ENCODE assay signal across 8 mouse cellular contexts in genomic region chr10:128910066-128910841, GRCm38 (mm10). TPM values are rescaled to one million over a fixed set of nuclear protein-coding genes. Genes with fewer than 3 reads are reported as not detected.
A peak's percentile ranks its signal among the peaks of the same experiment; 100 is the strongest.
DNase-seq lines count a peak whose midpoint lies in the region; ATAC-seq and TF ChIP-seq lines count a peak whose summit lies in the region.

No protein-coding gene starts in this region.

- TF ChIP-seq CTCF in intestine, postnatal 0 days (IDR thresholded peaks at IDR 0.05; ENCODE audit: low read depth), result no peak

- H3K9me3 ChIP-seq in intestine, postnatal 0 days (ENCODE audit: control insufficient read depth), result no peaks in the 10 kb centered on the region
- no peaks in the 10 kb centered on the region for H3K9me3 ChIP-seq in liver, embryonic 16.5 days (replicated peaks; ENCODE audit: control insufficient read depth, low read length)
- no peaks in the 10 kb centered on the region for H3K9me3 ChIP-seq in neural tube, embryonic 12.5 days

- DNase-seq in heart, adult 18-20 months, result peak; percentile 63 to 74
- no peak for DNase-seq in heart, adult 8-10 months (ENCODE audit: low spot score)
- peak; percentile 58 to 74 for DNase-seq in adrenal gland, postnatal 36 days
- peak; percentile 66 for DNase-seq in gastrocnemius, postnatal 10 days
- DNase-seq in T-cell, adult 2 months (ENCODE audit: low spot score), result no peak

- WGBS in intestine, postnatal 0 days, result under 1% methylated on average over 59 of the region's 66 CpGs
- WGBS in liver, embryonic 16.5 days (ENCODE audit: insufficient replicate concordance), result 3% methylated on average over 65 of the region's 66 CpGs
- WGBS in neural tube, embryonic 12.5 days, result 3% methylated on average over 65 of the region's 66 CpGs

- H3K9ac ChIP-seq in intestine, postnatal 0 days (ENCODE audit: low read depth, low read length), result peak overlapping the region; percentile 93
- H3K9ac ChIP-seq in liver, embryonic 16.5 days (ENCODE audit: low read depth, low read length), result peak overlapping the region; percentile 69
- H3K9ac ChIP-seq in neural tube, embryonic 12.5 days, result peak overlapping the region; percentile 86

- peak overlapping the region; percentile 87 for H3K4me3 ChIP-seq in intestine, postnatal 0 days (ENCODE audit: low read depth, low read length)
- peak overlapping the region; percentile 65 for H3K4me3 ChIP-seq in liver, embryonic 16.5 days (ENCODE audit: low read depth, low read length)
- peak overlapping the region; percentile 74 for H3K4me3 ChIP-seq in neural tube, embryonic 12.5 days

- no peaks in the 10 kb centered on the region for H3K27me3 ChIP-seq in intestine, postnatal 0 days (replicated peaks; ENCODE audit: control insufficient read depth, insufficient read depth, low read length)
- H3K27me3 ChIP-seq in liver, embryonic 16.5 days (ENCODE audit: control insufficient read depth, insufficient read depth, low read depth, low read length), result peaks cover 37% of the 10 kb centered on the region
- no peaks in the 10 kb centered on the region for H3K27me3 ChIP-seq in neural tube, embryonic 12.5 days (replicated peaks)

- peak overlapping the region; percentile 98 for H3K27ac ChIP-seq in intestine, postnatal 0 days (ENCODE audit: low read depth, low read length)
- H3K27ac ChIP-seq in liver, embryonic 16.5 days (ENCODE audit: low read length), result peak overlapping the region; percentile 14
- H3K27ac ChIP-seq in neural tube, embryonic 12.5 days, result no peak overlapping the region

- ATAC-seq in intestine, postnatal 0 days, result peak; percentile 31; the same call in 1 of the 2 replicates
- ATAC-seq in liver, embryonic 16.5 days (ENCODE audit: low read depth), result peak; percentile 12; the same call in 1 of the 2 replicates
- ATAC-seq in neural tube, embryonic 12.5 days (ENCODE audit: low FRiP score, low read depth), result peak; percentile 10

- H3K4me1 ChIP-seq in intestine, postnatal 0 days (replicated peaks; ENCODE audit: control insufficient read depth, insufficient read depth, low read length), result no peaks in the 10 kb centered on the region
- H3K4me1 ChIP-seq in liver, embryonic 16.5 days (ENCODE audit: control insufficient read depth, low read depth, low read length), result no peaks in the 10 kb centered on the region; the same call in 1 of the 2 replicates
- peaks cover 16% of the 10 kb centered on the region; the same call in 1 of the 2 replicates for H3K4me1 ChIP-seq in neural tube, embryonic 12.5 days

- peak overlapping the region; percentile 85 for H3K4me2 ChIP-seq in intestine, postnatal 0 days (replicated peaks; ENCODE audit: low read depth)
- H3K4me2 ChIP-seq in liver, embryonic 16.5 days (ENCODE audit: low read depth, low read length), result peak overlapping the region; percentile 72
- H3K4me2 ChIP-seq in neural tube, embryonic 12.5 days (replicated peaks), result peak overlapping the region; percentile 87

- H3K36me3 ChIP-seq in intestine, postnatal 0 days (ENCODE audit: control insufficient read depth, insufficient read depth), result peaks cover 31% of the 10 kb centered on the region
- no peaks in the 10 kb centered on the region for H3K36me3 ChIP-seq in liver, embryonic 16.5 days (ENCODE audit: control insufficient read depth, insufficient read depth)
- no peaks in the 10 kb centered on the region for H3K36me3 ChIP-seq in neural tube, embryonic 12.5 days

RNA-seq across cellular contexts. Expression of gene Cd63, which starts 9.5 kb away (rescaled TPM):
- total RNA-seq in heart, adult 18-20 months (2021), result 100 to 1,000 TPM; 144 to 158 TPM
- 100 to 1,000 TPM; 121 to 171 (median 135) TPM for total RNA-seq in heart, adult 8-10 months (2022)
- 100 to 1,000 TPM; 285 to 398 TPM for total RNA-seq in adrenal gland, postnatal 36 days (2021)
- 100 to 1,000 TPM; 198 to 258 TPM for total RNA-seq in gastrocnemius, postnatal 10 days (2021)
- polyA plus RNA-seq in intestine, postnatal 0 days (2015; fragmentation: Nextera tagmentation; extraction: Ambion mirVana), result 939 and 945 TPM in 2 replicates
- polyA plus RNA-seq in liver, embryonic 16.5 days (2015; fragmentation: Nextera tagmentation; extraction: Ambion mirVana), result 97.4 and 109 TPM in 2 replicates
- 199 and 208 TPM in 2 replicates for polyA plus RNA-seq in neural tube, embryonic 12.5 days (2016; fragmentation: Nextera tagmentation; extraction: Ambion mirVana)

RNA-seq across cellular contexts. Expression of gene Rdh5, which starts 12.4 kb away (rescaled TPM):
- 1 to 10 TPM; 4.3 to 4.7 TPM for total RNA-seq in heart, adult 18-20 months (2021)
- 1 to 10 TPM; 3.8 to 6.2 (median 5.2) TPM for total RNA-seq in heart, adult 8-10 months (2022)
- total RNA-seq in adrenal gland, postnatal 36 days (2021), result 10 to 100 TPM; 12.0 to 14.0 TPM
- total RNA-seq in gastrocnemius, postnatal 10 days (2021), result 10 to 100 TPM in 1 of 2 experiments, 1 to 10 TPM in 1; 8.2 to 12.5 TPM
- 12.4 and 13.0 TPM in 2 replicates for polyA plus RNA-seq in intestine, postnatal 0 days (2015; fragmentation: Nextera tagmentation; extraction: Ambion mirVana)
- polyA plus RNA-seq in liver, embryonic 16.5 days (2015; fragmentation: Nextera tagmentation; extraction: Ambion mirVana), result 20.8 and 21.9 TPM in 2 replicates
- 13.5 and 15.7 TPM in 2 replicates for polyA plus RNA-seq in neural tube, embryonic 12.5 days (2016; fragmentation: Nextera tagmentation; extraction: Ambion mirVana)

RNA-seq across cellular contexts. Expression of gene Bloc1s1, which starts 13.6 kb away (rescaled TPM):
- total RNA-seq in heart, adult 18-20 months (2021), result 100 to 1,000 TPM; 194 to 199 TPM
- 100 to 1,000 TPM; 150 to 260 (median 205) TPM for total RNA-seq in heart, adult 8-10 months (2022)
- 100 to 1,000 TPM; 187 to 198 TPM for total RNA-seq in adrenal gland, postnatal 36 days (2021)
- 100 to 1,000 TPM; 201 to 210 TPM for total RNA-seq in gastrocnemius, postnatal 10 days (2021)
- polyA plus RNA-seq in intestine, postnatal 0 days (2015; fragmentation: Nextera tagmentation; extraction: Ambion mirVana), result 248 and 257 TPM in 2 replicates
- 92.8 and 96.6 TPM in 2 replicates for polyA plus RNA-seq in liver, embryonic 16.5 days (2015; fragmentation: Nextera tagmentation; extraction: Ambion mirVana)
- 227 and 233 TPM in 2 replicates for polyA plus RNA-seq in neural tube, embryonic 12.5 days (2016; fragmentation: Nextera tagmentation; extraction: Ambion mirVana)

RNA-seq across cellular contexts. Expression of gene Gdf11, which starts 18.7 kb away (rescaled TPM):
- total RNA-seq in heart, adult 18-20 months (2021), result 1 to 10 TPM; 2.3 to 2.6 TPM
- 1 to 10 TPM; 1.3 to 3.0 (median 1.9) TPM for total RNA-seq in heart, adult 8-10 months (2022)
- total RNA-seq in adrenal gland, postnatal 36 days (2021), result 1 to 10 TPM; 1.7 to 2.3 TPM
- 1 to 10 TPM; 8.2 to 9.5 TPM for total RNA-seq in gastrocnemius, postnatal 10 days (2021)
- 0.99 and 1.6 TPM in 2 replicates for polyA plus RNA-seq in intestine, postnatal 0 days (2015; fragmentation: Nextera tagmentation; extraction: Ambion mirVana)
- 0.16 and 0.22 TPM in 2 replicates for polyA plus RNA-seq in liver, embryonic 16.5 days (2015; fragmentation: Nextera tagmentation; extraction: Ambion mirVana)
- polyA plus RNA-seq in neural tube, embryonic 12.5 days (2016; fragmentation: Nextera tagmentation; extraction: Ambion mirVana), result 20.1 and 20.4 TPM in 2 replicates

RNA-seq across cellular contexts. Expression of gene Itga7, which starts 23.4 kb away (rescaled TPM):
- total RNA-seq in heart, adult 18-20 months (2021), result 100 to 1,000 TPM; 144 to 148 TPM
- 100 to 1,000 TPM; 161 to 179 (median 167) TPM for total RNA-seq in heart, adult 8-10 months (2022)
- total RNA-seq in adrenal gland, postnatal 36 days (2021), result 10 to 100 TPM; 10.4 to 16.0 TPM
- 100 to 1,000 TPM; 125 to 127 TPM for total RNA-seq in gastrocnemius, postnatal 10 days (2021)
- 3.1 and 3.6 TPM in 2 replicates for polyA plus RNA-seq in intestine, postnatal 0 days (2015; fragmentation: Nextera tagmentation; extraction: Ambion mirVana)
- 0.39 and 0.83 TPM in 2 replicates for polyA plus RNA-seq in liver, embryonic 16.5 days (2015; fragmentation: Nextera tagmentation; extraction: Ambion mirVana)
- 7.9 and 8.3 TPM in 2 replicates for polyA plus RNA-seq in neural tube, embryonic 12.5 days (2016; fragmentation: Nextera tagmentation; extraction: Ambion mirVana)

Comparison
In these comparisons a context has a peak if more than half of its experiments do, and no peak if none do; other contexts are left out.
1. DNase-seq: peak in heart, adult 18-20 months (2 of 2), adrenal gland, postnatal 36 days (2 of 2) and gastrocnemius, postnatal 10 days (single experiment); none in heart, adult 8-10 months (single experiment) and T-cell, adult 2 months (single experiment).
2. Peak in every context shown above with its lines, with median percentiles within 50 percentile points of each other: ATAC-seq, H3K4me2 ChIP-seq, H3K4me3 ChIP-seq and H3K9ac ChIP-seq.